Mouse (Mus musculus): ENCODE results near the gene 4930447C04Rik.

DNA sequence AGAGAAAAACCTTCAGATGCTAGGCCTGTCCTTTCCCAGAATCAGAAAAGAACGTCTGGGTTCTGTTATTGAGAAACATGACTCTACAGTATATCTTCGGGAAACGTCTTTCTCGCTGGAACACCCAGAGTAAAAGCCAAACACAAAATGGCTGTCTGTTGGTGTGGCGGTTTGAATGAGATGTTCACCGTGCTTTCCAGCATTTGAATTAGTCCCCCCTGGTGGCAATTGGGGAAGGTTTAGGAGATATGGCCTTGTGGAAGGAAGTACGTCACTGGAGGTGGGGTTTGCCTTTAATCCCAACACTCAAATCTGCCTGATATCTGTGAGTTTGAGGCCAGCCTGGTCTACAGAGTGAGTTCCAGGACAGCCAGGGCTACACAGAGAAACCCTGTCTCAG, 27.0 kb upstream of the 4930447C04Rik start:
- TF ChIP-seq CTCF (IDR thresholded peaks at IDR 0.05; ENCODE audit: borderline replicate concordance, insufficient read depth, low read length) (no peak), POLR2A (IDR thresholded peaks at IDR 0.05; ENCODE audit: low read depth, low read length) (no peak)

Data from embryonic fibroblast, embryonic 13.5 days (primary cell).